Mouse (Mus musculus) inflammation-experienced regulatory T-cells, adult 6 months (primary cell): Measurements from ENCODE around the gene Gltpd2. TPM values are rescaled to one million over a fixed set of nuclear protein-coding genes. Genes with fewer than 3 reads are reported as not detected.
A peak's percentile ranks its signal among the peaks of the same experiment; 100 is the strongest.
"Not testable (repeated sequence)": the region's sequence is repeated elsewhere in the genome, so short reads cannot be mapped to it uniquely, and the experiment has no call there.

Experiments
- ATAC-seq: one replicate; pipeline ENCODE4 v1.8.0; 2017
- polyA plus RNA-seq, 3 experiments: library from polyadenylated mRNA; unstranded; fragments of 100-300 nt; shearing (Covaris generic); gene quantifications; one replicate each; pipeline ENCODE4 v1.2.1; 2017

The Gltpd2 gene
- polyA plus RNA-seq, 3 experiments from 2014 or later, result not detected

- ATAC-seq, result no peak
Measured at GRCm38 (mm10) chr11:70518436-70518835, 560 bp upstream of the Gltpd2 start.

- ATAC-seq, result no peak
Measured at GRCm38 (mm10) chr11:70520178-70520769, 1.3 kb downstream of the Gltpd2 start.

DNA sequence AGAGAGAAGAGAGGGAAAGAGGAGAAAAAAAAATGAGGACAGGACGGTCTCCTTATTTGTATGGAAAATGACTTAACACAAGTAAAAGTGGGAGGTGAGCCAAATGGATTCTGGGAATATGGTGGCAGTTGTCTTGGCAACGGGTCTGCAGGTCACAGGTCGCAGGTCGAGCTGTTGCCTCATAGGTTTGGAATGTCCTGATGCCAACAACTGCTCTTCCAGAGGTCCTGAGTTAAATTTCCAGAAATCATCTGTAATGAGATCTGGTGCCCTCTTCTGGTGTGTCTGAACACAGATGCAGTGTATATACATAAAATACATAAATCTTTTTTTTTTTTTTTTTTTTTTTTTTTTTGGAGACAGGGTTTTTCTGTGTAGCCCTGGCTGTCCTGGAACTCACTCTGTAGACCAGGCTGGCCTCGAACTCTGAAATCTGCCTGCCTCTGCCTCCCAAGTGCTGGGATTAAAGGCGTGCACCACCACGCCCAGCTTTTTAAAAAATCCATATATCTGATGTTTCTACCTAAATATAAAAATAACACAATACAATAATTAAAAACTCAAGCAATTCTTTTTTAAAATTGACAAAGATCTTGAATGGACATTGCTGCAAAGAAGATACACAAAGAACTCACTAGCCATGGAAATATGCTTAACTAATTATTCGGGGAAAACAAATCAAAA lies 4.5 kb downstream of the Gltpd2 start:
- ATAC-seq, result not testable (repeated sequence)

DNA sequence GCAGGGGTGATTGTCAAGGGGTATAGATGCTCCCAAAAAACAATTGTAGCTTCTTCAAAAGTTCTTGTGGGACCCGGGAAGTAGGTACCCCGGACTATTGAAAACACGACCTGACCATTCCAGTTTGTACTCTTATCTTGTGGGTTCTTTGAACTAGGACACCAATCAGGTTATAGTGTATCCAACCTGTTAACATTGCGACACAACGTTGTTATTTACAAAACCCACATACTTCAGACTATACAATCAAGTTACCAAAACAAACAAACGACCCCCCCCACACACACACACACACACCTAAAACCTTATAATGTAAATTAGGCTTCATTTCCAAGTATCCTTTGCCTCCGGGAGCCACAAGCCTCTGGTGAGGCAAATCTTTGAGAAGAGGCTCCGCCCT lies 5.8 kb downstream of the Gltpd2 start:
- ATAC-seq, result peak; percentile 23

DNA sequence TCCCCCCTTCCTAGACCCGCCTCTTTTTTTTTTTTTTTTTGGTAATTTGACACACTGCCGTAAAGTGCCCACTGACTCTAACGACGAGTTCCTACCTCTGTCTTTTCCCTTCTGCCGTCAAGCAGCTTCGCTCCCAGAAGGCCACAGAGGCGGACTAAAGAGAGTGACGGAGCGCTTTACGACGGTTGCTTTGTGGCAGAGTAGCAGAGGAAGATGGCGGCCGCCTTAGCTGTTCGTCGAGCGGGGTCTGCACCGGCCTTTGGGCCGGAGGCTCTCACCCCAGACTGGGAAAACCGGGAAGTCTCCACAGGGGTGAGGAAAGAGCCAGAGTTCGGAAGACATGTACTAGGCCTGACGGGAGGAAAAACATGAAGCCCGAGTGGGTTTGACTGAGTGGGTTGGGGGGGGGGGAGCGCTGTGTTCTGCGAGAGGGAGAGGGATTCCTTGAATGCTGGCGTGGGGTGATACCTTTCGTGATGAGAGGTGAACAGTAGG lies 6.2 kb downstream of the Gltpd2 start, which contains the start of gene Psmb6:
TSS of gene Psmb6 (plus strand) at position 184 of the 495 bp plus-strand sequence.
- ATAC-seq, result peak; percentile 98

DNA sequence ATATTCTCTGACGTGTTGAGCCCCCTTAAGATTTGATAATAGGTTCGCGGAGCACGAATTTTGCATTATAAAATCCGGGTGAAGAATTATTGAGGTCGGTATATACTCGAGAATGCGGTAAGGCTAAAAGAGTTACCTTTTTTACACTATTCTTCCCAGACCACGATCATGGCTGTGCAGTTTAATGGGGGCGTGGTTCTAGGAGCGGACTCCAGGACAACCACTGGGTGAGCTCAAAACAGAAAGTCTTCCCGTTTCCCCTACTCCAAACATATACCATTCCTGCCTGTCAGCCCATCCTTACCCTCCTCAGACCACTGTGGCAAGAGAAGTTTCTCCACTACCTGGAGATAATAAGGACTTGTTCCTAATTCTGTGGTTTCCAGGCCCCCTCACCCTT lies 6.7 kb downstream of the Gltpd2 start:
- no peak for ATAC-seq

GRCm38 (mm10) chr11:70526211-70526610 lies 7.2 kb downstream of the Gltpd2 start:
- no peak for ATAC-seq

DNA sequence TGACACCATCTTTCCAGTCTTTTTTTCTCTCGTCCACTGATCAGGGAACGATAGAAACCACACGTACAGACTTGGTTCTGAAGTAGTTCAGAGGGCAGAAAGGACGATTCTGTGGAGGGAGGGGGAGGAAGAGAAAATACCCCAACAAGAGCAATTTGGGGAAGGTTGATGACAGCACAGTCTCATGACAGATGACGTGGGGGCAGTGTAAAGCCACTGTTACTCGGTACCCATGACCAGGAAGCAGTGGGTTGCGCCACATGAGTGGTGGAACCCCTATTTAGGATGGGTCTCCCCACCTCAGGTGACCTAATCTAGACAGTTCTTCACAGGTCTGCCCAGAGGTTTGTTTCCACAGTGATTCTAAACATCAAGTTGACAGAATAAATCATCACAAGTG lies 9.6 kb downstream of the Gltpd2 start:
- ATAC-seq, result no peak

- not testable (repeated sequence) for ATAC-seq
Measured at GRCm38 (mm10) chr11:70531065-70531464, 12.1 kb downstream of the Gltpd2 start.

DNA sequence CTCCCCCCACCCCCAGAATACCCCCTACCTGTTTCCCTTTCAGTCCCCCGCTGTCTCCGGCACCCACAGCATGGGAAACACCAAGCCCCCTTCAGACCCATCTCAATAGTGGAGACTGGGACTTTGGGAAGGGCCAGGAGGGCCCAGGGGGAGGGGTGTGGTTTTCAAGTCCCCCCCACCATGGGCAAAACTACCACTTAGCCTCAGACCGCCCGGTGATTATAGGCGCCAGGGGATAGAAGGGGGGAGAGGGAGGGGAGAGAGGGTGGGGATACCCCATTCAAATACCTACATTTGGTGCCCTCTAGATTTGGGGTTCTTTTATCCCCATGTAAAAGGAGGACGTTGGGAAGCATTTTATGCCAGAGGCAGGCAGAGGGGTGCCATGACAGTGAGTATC lies 13.8 kb downstream of the Gltpd2 start, which contains the start of gene Gm40193:
TSS of gene Gm40193 (minus strand) at position 101 of the 400 bp plus-strand sequence.
- ATAC-seq, result no peak

DNA sequence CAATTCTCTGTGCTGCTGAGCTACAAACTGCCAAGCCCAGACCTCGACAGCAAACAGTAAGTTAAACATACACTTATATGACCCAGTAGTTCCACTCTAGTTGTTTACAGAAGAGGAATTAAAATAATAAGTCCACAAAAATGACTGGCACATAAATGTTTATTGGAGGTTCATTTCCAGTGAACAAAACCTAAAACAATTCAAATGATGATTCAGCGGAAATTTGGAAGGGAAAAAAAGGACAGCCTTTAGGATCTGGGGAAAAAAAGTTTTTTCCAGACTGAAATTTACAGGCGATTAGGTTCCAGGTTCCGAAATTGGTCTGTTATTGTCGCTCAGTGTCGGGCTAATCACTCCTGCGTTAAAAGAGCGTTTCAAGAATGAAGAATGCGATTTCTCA lies 20.4 kb downstream of the Gltpd2 start:
- no peak for ATAC-seq

DNA sequence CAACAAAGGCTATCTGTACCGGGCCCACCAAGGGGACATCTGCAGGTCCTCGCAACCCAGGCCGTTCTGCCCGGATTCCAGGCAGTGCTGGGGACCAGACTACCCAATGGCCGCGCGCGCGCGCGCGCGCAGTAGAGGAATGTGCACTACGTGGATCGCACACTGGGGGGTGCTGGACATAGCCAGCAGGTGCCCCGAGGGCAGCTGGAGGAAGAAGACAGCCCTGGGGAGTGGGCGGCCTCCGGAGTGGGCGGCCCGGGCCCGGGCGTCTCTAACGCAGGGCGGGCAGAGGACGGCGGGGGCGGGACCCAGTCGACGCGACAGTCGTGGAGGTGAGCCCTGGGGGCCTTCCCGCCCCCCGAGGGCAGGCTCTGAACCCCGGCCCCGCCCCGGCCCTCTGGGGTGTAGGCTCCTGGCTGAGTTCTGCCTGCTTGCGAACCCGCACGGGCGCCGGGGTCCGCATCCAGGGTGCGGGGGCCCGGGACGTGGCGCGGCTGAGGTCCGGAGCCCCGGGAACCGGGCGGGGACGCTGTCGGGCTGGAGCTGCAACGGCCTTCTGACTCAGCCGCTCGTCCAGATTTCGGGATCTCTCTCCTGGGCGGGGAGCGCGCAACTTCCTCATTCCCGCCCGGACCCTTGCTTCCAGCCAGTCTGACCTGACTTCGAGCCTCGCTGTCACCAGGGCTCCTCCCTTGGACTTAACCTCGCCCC lies 21.0 kb downstream of the Gltpd2 start, which contains the start of gene Pld2:
TSS of gene Pld2 (plus strand) at position 188 of the 711 bp plus-strand sequence.
- peak; percentile 94 for ATAC-seq

DNA sequence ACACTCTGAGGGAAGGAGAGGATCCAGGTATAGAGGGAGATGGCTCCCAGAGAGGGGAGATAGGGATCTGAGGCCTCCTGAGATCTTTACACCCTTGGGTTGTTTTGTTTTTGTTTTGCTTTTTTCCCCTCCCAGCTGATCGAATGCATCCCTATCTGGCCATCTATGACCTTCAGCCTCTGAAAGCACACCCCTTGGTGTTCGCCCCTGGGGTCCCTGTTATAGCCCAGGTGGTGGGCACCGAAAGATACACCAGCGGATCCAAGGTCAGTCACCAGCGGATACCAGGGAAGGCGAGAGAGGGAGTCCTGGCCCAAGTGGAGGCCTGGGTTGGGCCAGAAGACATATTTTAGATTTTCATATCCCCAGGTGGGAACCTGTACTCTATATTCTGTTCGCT lies 21.9 kb downstream of the Gltpd2 start:
- no peak for ATAC-seq

- no peak for ATAC-seq
Measured at GRCm38 (mm10) chr11:70541415-70541814, 22.4 kb downstream of the Gltpd2 start.

GRCm38 (mm10) chr11:70544496-70544895 lies 25.5 kb downstream of the Gltpd2 start:
- ATAC-seq, result no peak

- ATAC-seq, result no peak
Measured at GRCm38 (mm10) chr11:70551526-70551925, 32.5 kb downstream of the Gltpd2 start.

GRCm38 (mm10) chr11:70553940-70554339 lies 34.9 kb downstream of the Gltpd2 start:
- no peak for ATAC-seq

GRCm38 (mm10) chr11:70557545-70557944 lies 38.5 kb downstream of the Gltpd2 start:
- no peak for ATAC-seq

DNA sequence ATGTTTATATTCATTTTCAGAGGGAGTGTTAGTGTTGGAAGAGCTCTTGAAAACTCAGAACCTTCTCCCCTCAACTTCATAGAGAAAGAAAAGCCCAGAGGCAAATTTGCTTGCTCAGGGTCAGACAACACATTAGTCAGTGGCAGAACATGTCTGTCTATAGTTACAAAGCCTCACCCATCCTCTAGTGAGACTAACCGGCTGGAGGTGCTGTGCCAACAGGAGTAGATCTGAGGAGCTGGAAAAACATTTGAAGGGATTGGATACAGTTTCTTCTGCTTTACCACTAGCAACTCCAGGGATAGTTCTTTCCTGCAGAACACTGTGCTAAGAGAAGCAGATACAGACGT lies 42.9 kb downstream of the Gltpd2 start:
- no peak for ATAC-seq

GRCm38 (mm10) chr11:70562287-70562994 lies 43.4 kb downstream of the Gltpd2 start, which contains the start of gene Mink1:
Mink1 (plus strand) TSS chr11:70562881.
- ATAC-seq, result peak; percentile 66

GRCm38 (mm10) chr11:70562995-70563469 lies 44.0 kb downstream of the Gltpd2 start:
- ATAC-seq, result no peak

DNA sequence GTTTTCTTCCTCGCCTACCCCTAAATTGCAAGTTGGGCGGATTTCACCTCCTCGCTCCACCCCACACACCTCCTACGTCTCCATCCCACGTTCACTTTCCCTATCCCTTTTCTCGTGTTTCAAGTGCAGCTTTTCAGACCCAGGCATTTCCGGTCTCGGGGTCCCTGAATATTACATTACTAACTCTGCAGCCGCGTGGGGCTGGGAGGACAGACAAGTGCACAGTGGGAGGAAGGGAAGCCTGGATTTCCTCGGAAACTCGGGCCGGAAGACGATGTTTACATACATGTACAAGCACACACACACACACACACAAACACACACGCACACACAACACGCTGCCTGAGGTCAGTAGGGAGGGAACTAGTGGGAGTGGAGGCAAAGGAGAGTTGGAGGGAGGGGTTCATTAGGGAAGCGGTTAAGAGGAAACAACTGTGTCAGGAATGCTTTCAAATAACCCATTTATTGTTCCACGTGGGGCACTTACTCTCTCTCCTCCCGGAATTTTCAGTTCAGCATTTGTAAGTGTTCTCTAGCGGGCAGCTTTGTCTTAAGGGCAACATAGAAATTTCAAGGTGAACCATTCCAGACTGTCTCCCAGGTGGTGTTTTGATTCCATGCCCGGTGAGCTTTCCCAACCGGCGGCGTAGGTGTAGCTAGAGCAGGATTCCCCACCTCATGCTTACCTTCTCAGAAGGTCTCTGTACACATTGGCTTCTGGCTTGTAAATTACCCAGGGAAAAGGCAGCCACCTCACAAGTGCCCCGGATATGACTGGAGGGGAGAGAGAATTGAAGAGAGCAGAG lies 44.7 kb downstream of the Gltpd2 start:
- ATAC-seq, result peak; percentile 54
